Mouse (Mus musculus) layer of hippocampus, postnatal 10 days (tissue): ENCODE measurements around the gene Artn. TPM values are rescaled to one million over a fixed set of nuclear protein-coding genes. Genes with fewer than 3 reads are reported as not detected.

Source experiments
- DNase-seq, 2 experiments: peaks; one replicate each; pipeline ENCODE4 v3.0.0; 2021; ENCODE audit warnings: low spot score in 2 of 2
- total RNA-seq, 2 experiments: library from RNA; stranded (reverse); gene quantifications; 2 replicates each; pipeline ENCODE4 v1.2.3; 2021

The Artn gene
- total RNA-seq, 2 experiments from 2014 or later, result 1.5 to 1.6 TPM

- no peak for DNase-seq
Measured at GRCm38 (mm10) chr4:117890031-117890430, 39.5 kb downstream of the Artn start.

DNA sequence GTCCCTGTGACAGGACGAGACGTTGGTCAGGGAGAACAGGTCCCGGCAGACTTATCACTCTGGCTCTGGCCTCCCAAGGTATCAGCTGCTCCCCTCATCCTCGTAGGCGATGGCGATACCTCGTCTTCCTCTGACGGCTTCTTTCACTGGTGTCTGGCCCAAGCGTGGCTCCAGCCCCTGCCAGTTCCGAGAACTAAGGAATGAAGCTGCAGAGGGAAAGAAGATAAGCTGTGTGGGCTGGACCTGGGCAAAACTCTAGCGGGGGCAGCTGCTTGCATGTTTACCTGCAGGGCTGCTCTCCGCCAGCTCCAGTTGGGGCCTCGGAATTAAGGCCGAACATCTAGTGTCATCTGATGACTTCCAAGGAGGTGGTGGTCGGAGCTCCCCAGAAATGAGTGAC lies 40.1 kb downstream of the Artn start:
- no peak for DNase-seq

DNA sequence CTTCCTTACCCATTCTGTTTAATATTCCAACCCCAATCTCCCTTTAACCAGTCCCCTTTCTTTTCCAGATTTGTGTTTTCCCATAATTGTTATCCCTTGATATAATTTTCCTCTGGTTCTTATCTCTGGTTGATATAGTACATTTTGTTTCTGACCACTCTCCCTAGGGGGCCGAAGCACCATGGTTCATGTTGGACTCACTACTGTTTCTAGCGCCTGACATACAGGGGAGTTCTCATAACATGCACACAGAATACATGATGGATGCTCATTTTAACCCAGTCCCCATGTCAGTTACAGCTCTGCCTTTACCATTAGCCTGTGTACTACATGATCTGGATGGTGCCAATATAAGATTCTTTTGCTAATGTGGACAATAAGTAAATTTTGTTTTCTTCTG lies 41.6 kb downstream of the Artn start:
- no peak for DNase-seq

DNA sequence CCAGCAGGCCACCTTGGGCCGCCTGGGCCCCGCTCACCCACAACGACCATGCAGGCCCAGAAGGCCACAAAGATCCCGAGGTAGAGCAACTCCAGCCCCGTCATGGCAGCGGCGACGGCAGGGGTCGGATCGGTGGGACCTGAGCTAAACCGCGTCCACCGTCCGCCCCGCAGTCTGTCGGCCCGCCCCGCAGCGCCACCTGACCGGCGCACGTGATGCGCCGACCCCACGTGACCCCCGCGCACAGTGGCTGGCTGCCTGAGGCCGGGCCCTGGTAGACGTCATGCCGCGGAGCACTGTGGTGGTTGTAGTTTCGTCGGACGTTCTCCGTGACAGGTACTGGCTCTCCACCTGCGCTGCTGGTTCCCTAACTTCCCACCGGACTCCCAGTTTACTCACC lies 42.4 kb downstream of the Artn start, which contains the start of gene Atp6v0b:
Gene Atp6v0b, minus strand, starts transcription at position 201 of the 400 bp plus-strand sequence.
- peak; percentile 94 to 97 for DNase-seq

DNA sequence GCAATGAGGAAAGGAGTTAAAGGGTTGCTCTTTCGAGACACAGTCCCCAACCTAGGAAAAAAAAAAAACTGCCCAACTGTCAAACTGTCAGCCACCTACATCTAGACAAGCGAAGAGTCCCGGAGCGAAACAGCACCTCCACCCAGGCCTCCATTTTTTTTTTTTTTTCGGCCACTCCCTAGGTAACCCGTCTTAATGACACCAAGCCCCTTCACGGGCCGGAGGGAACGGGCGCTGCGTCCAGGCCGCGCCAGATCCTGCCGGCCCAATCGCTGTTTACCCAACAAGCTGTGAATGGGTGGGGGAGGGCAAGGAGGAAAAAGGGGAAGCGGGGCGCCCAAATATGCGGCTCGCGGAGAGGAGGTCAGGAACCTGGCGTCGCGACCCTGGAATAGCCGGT lies 42.9 kb downstream of the Artn start:
- no peak for DNase-seq

DNA sequence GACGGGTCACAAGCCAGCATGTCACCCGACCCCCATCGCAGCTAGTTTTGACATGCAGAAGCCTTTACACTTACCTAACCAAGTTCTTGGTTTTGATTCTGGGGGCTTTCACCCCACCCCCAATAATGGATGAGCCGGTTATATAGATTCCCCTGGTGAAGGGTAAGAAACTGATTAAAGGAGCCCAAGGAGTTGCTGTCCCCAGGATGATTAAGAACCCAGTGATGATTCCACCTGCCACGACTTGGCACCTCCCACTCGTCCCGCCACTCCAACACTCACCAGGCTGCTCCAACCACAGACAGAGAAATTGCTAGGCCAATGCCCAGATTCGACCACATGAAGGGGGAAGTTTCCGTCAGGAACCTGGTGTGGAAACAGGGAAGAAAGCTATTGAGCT lies 43.6 kb downstream of the Artn start:
- no peak for DNase-seq

- DNase-seq, result no peak
Measured at GRCm38 (mm10) chr4:117885093-117885492, 44.5 kb downstream of the Artn start.

- DNase-seq, result no peak
Measured at GRCm38 (mm10) chr4:117884146-117884545, 45.4 kb downstream of the Artn start.

- peak; percentile 70 to 82 for DNase-seq
Measured at GRCm38 (mm10) chr4:117882701-117883691, 46.6 kb downstream of the Artn start, which contains the start of gene B4galt2. Gene B4galt2, minus strand, starts transcription at chr4:117883487.

- no peak for DNase-seq
Measured at GRCm38 (mm10) chr4:117878703-117879102, 50.9 kb downstream of the Artn start.

GRCm38 (mm10) chr4:117878301-117878700 lies 51.3 kb downstream of the Artn start:
- no peak for DNase-seq

Other genes with a start within 250 kb of the Artn start
- 10 to 100 TPM; 39.8 to 43.0 TPM for gene Dmap1, start 247.5 kb downstream of the Artn start, total RNA-seq
- gene Gm12845, start 205.4 kb downstream of the Artn start, total RNA-seq, result not detected
- not detected for gene Klf17, start 164.1 kb downstream of the Artn start, total RNA-seq
- gene Slc6a9, start 95.3 kb downstream of the Artn start, total RNA-seq, result 10 to 100 TPM; 33.5 to 33.7 TPM
- 1 to 10 TPM; 1.8 to 2.0 TPM for gene Ccdc24, start 57.2 kb downstream of the Artn start, total RNA-seq
- 100 to 1,000 TPM; 122 to 125 TPM for gene B4galt2, start 46.3 kb downstream of the Artn start, total RNA-seq
- 100 to 1,000 TPM; 386 to 393 TPM for gene Atp6v0b, start 42.4 kb downstream of the Artn start, total RNA-seq
- gene Dph2, start 37.7 kb downstream of the Artn start, total RNA-seq, result 10 to 100 TPM in 1 of 2 experiments, 1 to 10 TPM in 1; 9.6 to 10.6 TPM
- gene Ipo13, start 14.8 kb downstream of the Artn start, total RNA-seq, result 100 to 1,000 TPM; 102 TPM
- 10 to 100 TPM; 37.6 to 38.3 TPM for gene St3gal3, start 205.2 kb upstream of the Artn start, total RNA-seq